Comparison of ENCODE assay signal across 8 mouse cellular contexts in genomic region chr11:3648305-3648963, GRCm38 (mm10). TPM values are rescaled to one million over a fixed set of nuclear protein-coding genes. Genes with fewer than 3 reads are reported as not detected.
A peak's percentile ranks its signal among the peaks of the same experiment; 100 is the strongest.
DNase-seq lines count a peak whose midpoint lies in the region; ATAC-seq and TF ChIP-seq lines count a peak whose summit lies in the region.

No protein-coding gene starts in this region.

- H3K36me3 ChIP-seq in midbrain, embryonic 12.5 days = peaks cover 46% of the 10 kb centered on the region

- H3K9me3 ChIP-seq in midbrain, embryonic 12.5 days = peaks cover 28% of the 10 kb centered on the region

- H3K4me1 ChIP-seq in bone marrow macrophage, adult 2 months (ENCODE audit: control insufficient read depth, insufficient read depth, low read length) = no peaks in the 10 kb centered on the region; the same call in 1 of the 2 replicates
- H3K4me1 ChIP-seq in midbrain, embryonic 12.5 days = peaks cover 17% of the 10 kb centered on the region

- ATAC-seq in frontal cortex, adult (ENCODE audit: low TSS enrichment) = peak; percentile 25; the same call in 1 of the 2 replicates
- ATAC-seq in granulocyte monocyte progenitor cell, adult 5-6 weeks (replicated peaks; ENCODE audit: poor library complexity, severe bottlenecking) = peak; percentile 22
- peak; percentile 57 for ATAC-seq in midbrain, embryonic 12.5 days (ENCODE audit: low FRiP score, low read depth)

- no peak for DNase-seq in frontal cortex, postnatal 10 days (ENCODE audit: low spot score in 2 of 2)
- DNase-seq in 416B (ENCODE audit: low read depth) = peak; percentile 63
- peak; percentile 14 to 20 for DNase-seq in layer of hippocampus, adult 18-20 months (ENCODE audit: low spot score in 2 of 2)
- no peak for DNase-seq in Muller cell, postnatal 12 days (ENCODE audit: inconsistent ontology term)

- H3K4me3 ChIP-seq in bone marrow macrophage, adult 2 months (ENCODE audit: insufficient read depth, low read length) = peak overlapping the region; percentile 94
- H3K4me3 ChIP-seq in midbrain, embryonic 12.5 days = peak overlapping the region; percentile 69

- WGBS in midbrain, embryonic 12.5 days = under 1% methylated on average over 58 of the region's 62 CpGs

- peak overlapping the region; percentile 93 for H3K9ac ChIP-seq in midbrain, embryonic 12.5 days (replicated peaks)

- peak overlapping the region; percentile 60 for H3K4me2 ChIP-seq in midbrain, embryonic 12.5 days (replicated peaks)

- H3K27ac ChIP-seq in bone marrow macrophage, adult 2 months (ENCODE audit: insufficient read depth, low read depth, low read length) = peak overlapping the region; percentile 89
- peak overlapping the region; percentile 93 for H3K27ac ChIP-seq in midbrain, embryonic 12.5 days (replicated peaks)

- no peak for TF ChIP-seq CTCF in bone marrow macrophage, adult 2 months (IDR thresholded peaks at IDR 0.05; ENCODE audit: low read depth, low read length)

- no peak for TF ChIP-seq POLR2A in bone marrow macrophage, adult 2 months (IDR thresholded peaks at IDR 0.05; ENCODE audit: borderline replicate concordance, low read depth, low read length)

- no peaks in the 10 kb centered on the region for H3K27me3 ChIP-seq in midbrain, embryonic 12.5 days

RNA-seq across cellular contexts. Expression of gene Morc2a, which starts 0.6 kb away (rescaled TPM):
- 17.5 and 18.1 TPM in 2 replicates for polyA plus RNA-seq in bone marrow macrophage, adult 2 months (2012; ENCODE audit: insufficient read depth, insufficient read length, missing spikeins)
- total RNA-seq in granulocyte monocyte progenitor cell, adult 5-6 weeks (2014; fragmentation: Nextera tagmentation) = 31.1 and 46.1 TPM in 2 replicates
- 31.2 and 32.7 TPM in 2 replicates for total RNA-seq in granulocyte monocyte progenitor cell, adult 5-6 weeks (2017)
- total RNA-seq in layer of hippocampus, adult 18-20 months (2021) = 10 to 100 TPM; 35.9 to 37.0 TPM
- 56.5 and 58.0 TPM in 2 replicates for polyA plus RNA-seq in midbrain, embryonic 12.5 days (2016; fragmentation: Nextera tagmentation; extraction: Ambion mirVana)

Comparison
In these comparisons a context has a peak if more than half of its experiments do, and no peak if none do; other contexts are left out.
1. DNase-seq: peak in 416B (single experiment) and layer of hippocampus, adult 18-20 months (2 of 2); none in frontal cortex, postnatal 10 days (0 of 2) and Muller cell, postnatal 12 days (single experiment).
2. Peak in every context shown above with its lines, with median percentiles within 50 percentile points of each other: ATAC-seq.